Mouse (Mus musculus): ENCODE data around the gene Sprn. TPM values are rescaled to one million over a fixed set of nuclear protein-coding genes. Genes with fewer than 3 reads are reported as not detected.

Gene Sprn
- total RNA-seq, 2 experiments from 2014 or later, result 0.07 TPM; not detected in 1

- DNase-seq (ENCODE audit: low spot score), result peak; percentile 88
Observed at GRCm38 (mm10) chr7:140101993-140102860, 52.5 kb downstream of the Sprn start, which contains the start of gene Fuom. Gene Fuom (minus strand): TSS chr7:140102441.

- no peak for DNase-seq (ENCODE audit: low spot score)
Observed at GRCm38 (mm10) chr7:140101498-140101897, 53.2 kb downstream of the Sprn start.

Other genes starting within 250 kb of the Sprn start
- not detected for gene Utf1, start 211.1 kb downstream of the Sprn start, total RNA-seq (2021)
- not detected for gene 6430531B16Rik, start 176.1 kb downstream of the Sprn start, total RNA-seq (2021)
- under 1 TPM; 0.30 to 0.47 TPM for gene Adam8, start 162.3 kb downstream of the Sprn start, total RNA-seq (2021)
- gene Zfp511, start 118.5 kb downstream of the Sprn start, total RNA-seq (2021), result 1 to 10 TPM; 8.3 to 8.6 TPM
- 10 to 100 TPM; 23.2 to 23.6 TPM for gene Tubgcp2, start 118.2 kb downstream of the Sprn start, total RNA-seq (2021)
- not detected for gene Msx3, start 105.8 kb downstream of the Sprn start, total RNA-seq (2021)
- gene Caly, start 72.3 kb downstream of the Sprn start, total RNA-seq (2021), result under 1 TPM; 0.52 to 0.53 TPM
- gene Prap1, start 61.5 kb downstream of the Sprn start, total RNA-seq (2021), result not detected
- 10 to 100 TPM; 37.3 to 44.0 TPM for gene Fuom, start 52.4 kb downstream of the Sprn start, total RNA-seq (2021)
- 1 to 10 TPM; 3.2 to 4.0 TPM for gene Paox, start 39.1 kb downstream of the Sprn start, total RNA-seq (2021)
- gene Echs1, start 38.4 kb downstream of the Sprn start, total RNA-seq (2021), result 100 to 1,000 TPM; 138 to 150 TPM
- gene Mtg1, start 17.3 kb downstream of the Sprn start, total RNA-seq (2021), result 10 to 100 TPM; 27.8 to 30.9 TPM
- gene Olfr522, start 9.9 kb upstream of the Sprn start, total RNA-seq (2021), result not detected
- not detected for gene Olfr523, start 18.3 kb upstream of the Sprn start, total RNA-seq (2021)
- gene Olfr524, start 51.1 kb upstream of the Sprn start, total RNA-seq (2021), result not detected
- gene Cd163l1, start 63.4 kb upstream of the Sprn start, total RNA-seq (2021), result not detected
- not detected for gene 5830411N06Rik, start 92.4 kb upstream of the Sprn start, total RNA-seq (2021)
- gene Olfr525, start 166.0 kb upstream of the Sprn start, total RNA-seq (2021), result not detected
- not detected for gene Olfr527, start 179.1 kb upstream of the Sprn start, total RNA-seq (2021)
- gene Olfr60, start 206.8 kb upstream of the Sprn start, total RNA-seq (2021), result not detected
- not detected for gene Olfr530, start 221.5 kb upstream of the Sprn start, total RNA-seq (2021)
- gene Olfr531, start 248.0 kb upstream of the Sprn start, total RNA-seq (2021), result not detected